Mouse (Mus musculus) heart, adult 2 months (tissue): ENCODE results near the gene Gm49369. TPM values are rescaled to one million over a fixed set of nuclear protein-coding genes. Genes with fewer than 3 reads are reported as not detected.
"Not testable (repeated sequence)": the region's sequence is repeated elsewhere in the genome, so short reads cannot be mapped to it uniquely, and the experiment has no call there.

ENCODE experiments used
- DNase-seq, 2 experiments: peaks; one replicate each; pipeline ENCODE4 v3.0.0; 2021
- H3K27ac ChIP-seq: fragments of 200-600 bp; 2 replicates; pipeline ENCODE4 v1.8.1; 2022
- H3K27me3 ChIP-seq: fragments of 200-500 bp; 2 replicates; pipeline ENCODE4 v1.6.1; 2012; ENCODE audit warnings: mild to moderate bottlenecking, low read length, inconsistent platforms, mixed read lengths; ENCODE audit not compliant: control insufficient read depth, insufficient read depth
- H3K36me3 ChIP-seq: fragments of 200-500 bp; 2 replicates; pipeline ENCODE4 v1.6.1; 2012; ENCODE audit warnings: low read length, inconsistent platforms; ENCODE audit not compliant: control insufficient read depth, insufficient read depth
- H3K4me1 ChIP-seq: fragments of 200-500 bp; 2 replicates; pipeline ENCODE4 v1.6.1; 2011; ENCODE audit warnings: low read length; ENCODE audit not compliant: control insufficient read depth, insufficient read depth
- H3K4me3 ChIP-seq: fragments of 200-600 bp; 2 replicates; pipeline ENCODE4 v1.8.1; 2022
- H3K79me2 ChIP-seq: fragments of 200-500 bp; replicated peaks from 2 replicates; pipeline ENCODE4 v1.6.1; 2012; ENCODE audit warnings: mild to moderate bottlenecking, inconsistent platforms, low read length, moderate library complexity, mixed read lengths; ENCODE audit not compliant: control insufficient read depth, insufficient read depth
- H3K9ac ChIP-seq: fragments of 200-500 bp; 2 replicates; pipeline ENCODE4 v1.6.1; 2012; ENCODE audit warnings: low read depth, mild to moderate bottlenecking, control low read depth, inconsistent platforms, low read length, mixed read lengths
- CTCF ChIP-seq: fragments of 200-600 bp; IDR thresholded peaks from 2 replicates; pipeline ENCODE4 v1.8.1; 2022; ENCODE audit warnings: antibody characterized with exemption, mild to moderate bottlenecking, moderate library complexity
- EP300 ChIP-seq: fragments of 200-500 bp; IDR thresholded peaks from 2 replicates; pipeline ENCODE4 v1.6.1; 2011; ENCODE audit warnings: low read depth, low read length, control low read depth; ENCODE audit not compliant: insufficient read depth
- POLR2A ChIP-seq: fragments of 200-500 bp; IDR thresholded peaks from 2 replicates; pipeline ENCODE4 v1.6.1; 2011; ENCODE audit warnings: mild to moderate bottlenecking, low read depth, low read length, control low read depth; ENCODE audit not compliant: insufficient read depth
- WGBS: fragments of 180-500 bp; shearing (Covaris S2); methylation state at CpG from one replicate; pipeline ENCODE4 v1.1.7; 2018; 5-methylcytosine and 5-hydroxymethylcytosine counted together
- intact Hi-C: fragments of 180-260 bp; cut with DNase I; formaldehyde crosslinking; loops from one replicate; pipeline ENCODE4 v1.15.1; 2025
- polyA plus RNA-seq: library from polyadenylated mRNA; depleted of rRNA; stranded (reverse); fragments of >200 nt; gene quantifications from 2 replicates; pipeline ENCODE4 v1.2.3, GENCODE M21; 2012
- total RNA-seq, 2 experiments: library from RNA; stranded (reverse); gene quantifications; 2 replicates each; pipeline ENCODE4 v1.2.3; 2021

Gene Gm49369
- total and polyA plus RNA-seq, 3 experiments, result 3.5 to 4.9 TPM; not detected in 1

DNA sequence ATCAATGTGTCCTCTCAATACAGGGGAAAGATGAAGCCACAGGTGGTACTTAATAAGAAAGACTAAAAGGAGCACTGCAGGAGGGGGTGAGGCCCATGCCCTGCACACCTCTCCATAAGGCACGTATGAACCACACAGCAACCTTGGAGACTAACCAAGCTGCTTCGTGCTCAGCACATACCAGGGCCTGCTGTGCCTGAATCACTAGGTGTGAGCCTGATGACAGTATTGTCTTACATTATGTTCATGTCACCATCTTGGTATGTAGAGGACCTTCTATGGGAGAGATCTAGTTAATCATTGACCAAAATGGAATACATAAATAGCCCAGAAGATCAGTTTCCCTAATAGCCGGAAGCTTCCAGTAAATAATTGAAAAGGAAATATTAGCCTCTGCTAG, 27.1 kb upstream of the Gm49369 start:
- H3K27ac ChIP-seq, result no peak overlapping the region
- no peak for TF ChIP-seq CTCF
- H3K9ac ChIP-seq, result no peak overlapping the region
- no peaks in the 10 kb centered on the region for H3K79me2 ChIP-seq
- H3K27me3 ChIP-seq, result no peaks in the 10 kb centered on the region
- no peak for DNase-seq
- intact Hi-C loops, result no loop called here
- H3K36me3 ChIP-seq, result no peaks in the 10 kb centered on the region
- no peak overlapping the region for H3K4me3 ChIP-seq
- H3K4me1 ChIP-seq, result no peaks in the 10 kb centered on the region; the same call in 1 of the 2 replicates
- 91% methylated on average over 3 of the region's 3 CpGs for WGBS

DNA sequence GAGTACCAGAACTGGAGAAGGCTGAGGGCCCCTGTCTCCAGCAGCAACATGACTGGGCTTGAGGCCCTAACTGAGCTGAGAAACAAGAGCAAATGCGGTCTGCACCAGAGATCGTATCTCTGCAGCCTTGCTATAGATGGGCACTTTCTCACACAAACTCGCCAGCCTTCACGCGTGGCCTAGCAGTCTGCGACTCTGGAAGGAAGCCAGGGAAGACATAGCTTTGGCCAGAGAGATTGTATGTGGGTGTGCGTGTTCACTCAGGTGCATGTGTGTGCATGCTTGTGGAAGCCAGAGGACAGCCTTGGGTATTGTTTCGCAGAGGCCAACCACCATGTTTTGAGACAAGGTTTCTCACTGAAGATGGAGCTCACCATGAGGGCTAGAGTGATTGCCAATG, 26.2 kb upstream of the Gm49369 start:
- Histone ChIP-seq H3K36me3 (no peaks in the 10 kb centered on the region), H3K79me2 (no peaks in the 10 kb centered on the region), H3K4me1 (no peaks in the 10 kb centered on the region; the same call in 1 of the 2 replicates), H3K9ac (no peak overlapping the region), H3K27ac (no peak overlapping the region), H3K27me3 (no peaks in the 10 kb centered on the region), H3K4me3 (no peak overlapping the region)
- intact Hi-C loops, result no loop called here
- WGBS, result 95% methylated on average over 8 of the region's 8 CpGs
- DNase-seq, result no peak
- TF ChIP-seq CTCF (no peak), POLR2A (no peak), EP300 (no peak)

DNA sequence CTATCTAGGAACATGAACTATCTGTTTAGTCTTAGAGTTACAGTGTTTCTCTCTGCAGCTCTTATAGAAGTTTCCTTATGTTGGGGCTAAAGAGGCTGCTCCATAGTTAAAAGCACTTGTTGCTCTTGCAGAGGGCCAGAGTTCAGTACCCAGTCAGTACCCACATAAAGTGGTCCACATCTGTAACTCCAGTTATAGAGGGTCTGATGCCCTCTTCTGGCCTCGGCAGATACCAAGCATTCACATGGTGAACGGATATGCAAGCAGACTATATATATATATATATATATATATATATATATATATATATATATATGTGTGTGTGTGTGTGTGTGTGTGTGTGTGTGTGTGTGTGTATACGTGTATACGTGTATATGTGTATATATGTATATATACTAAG, 25.5 kb upstream of the Gm49369 start:
- no peak overlapping the region for H3K4me3 ChIP-seq
- H3K27ac ChIP-seq, result no peak overlapping the region
- H3K36me3 ChIP-seq, result no peaks in the 10 kb centered on the region
- H3K79me2 ChIP-seq, result no peaks in the 10 kb centered on the region
- intact Hi-C loops, result no loop called here
- no peaks in the 10 kb centered on the region; the same call in 1 of the 2 replicates for H3K4me1 ChIP-seq
- H3K9ac ChIP-seq, result no peak overlapping the region
- TF ChIP-seq EP300 (no peak), CTCF (peak; percentile 23; the same call in 1 of the 2 replicates)
- 65% methylated on average over 4 of the region's 4 CpGs for WGBS
- no peak for DNase-seq
- H3K27me3 ChIP-seq, result no peaks in the 10 kb centered on the region

DNA sequence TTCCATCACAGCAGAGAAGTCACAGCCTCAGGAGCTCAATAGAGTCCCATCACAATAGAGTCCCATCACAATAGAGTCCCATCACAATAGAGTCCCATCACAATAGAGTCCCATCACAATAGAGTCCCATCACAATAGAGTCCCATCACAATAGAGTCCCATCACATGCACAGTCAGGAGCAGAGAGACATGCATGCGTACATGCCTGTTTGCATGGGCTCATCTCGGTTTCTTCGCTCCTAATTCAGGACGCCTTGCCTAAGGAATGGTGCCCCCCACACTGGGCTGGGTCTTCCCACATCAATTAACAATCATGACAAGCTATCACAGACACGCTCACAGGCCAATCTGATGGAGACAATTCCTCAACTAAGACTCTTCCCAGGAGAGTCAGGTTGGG, 22.7 kb upstream of the Gm49369 start:
- WGBS, result 91% methylated on average over 5 of the region's 5 CpGs
- intact Hi-C loops, DNase-seq, H3K9ac ChIP-seq, H3K79me2 ChIP-seq, H3K4me1 ChIP-seq, H3K36me3 ChIP-seq, H3K27me3 ChIP-seq, H3K4me3 ChIP-seq, H3K27ac ChIP-seq: not testable (repeated sequence)

DNA sequence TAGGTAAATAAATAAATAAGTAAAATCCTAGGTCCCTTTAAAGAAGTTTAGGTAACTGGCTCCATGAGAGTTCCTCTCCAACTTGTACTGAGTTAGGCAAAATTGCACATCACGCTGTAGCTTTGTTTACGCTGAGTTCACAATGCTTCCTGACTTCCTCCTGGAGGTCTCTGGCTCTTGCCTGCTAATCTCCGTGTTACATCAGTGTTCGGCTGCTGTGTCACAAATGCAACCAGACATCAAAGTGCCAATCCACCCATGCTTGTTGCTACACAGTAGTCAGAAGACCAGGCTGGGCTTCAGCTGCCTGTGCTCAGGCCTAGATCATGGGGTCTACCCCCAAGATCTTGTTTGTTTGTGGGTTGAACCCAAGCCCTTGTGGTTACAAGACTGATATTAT, 21.1 kb upstream of the Gm49369 start:
- TF ChIP-seq EP300, result no peak
- no peak for TF ChIP-seq POLR2A
- TF ChIP-seq CTCF, result no peak
- H3K4me3 ChIP-seq, result no peak overlapping the region
- peaks cover 1% of the 10 kb centered on the region for H3K4me1 ChIP-seq
- no peaks in the 10 kb centered on the region for H3K27me3 ChIP-seq
- H3K27ac ChIP-seq, result no peak overlapping the region
- H3K9ac ChIP-seq, result no peak overlapping the region
- DNase-seq, result no peak
- no peaks in the 10 kb centered on the region for H3K36me3 ChIP-seq
- intact Hi-C loops, result no loop called here
- 55% methylated on average over 4 of the region's 4 CpGs for WGBS
- H3K79me2 ChIP-seq, result no peaks in the 10 kb centered on the region

DNA sequence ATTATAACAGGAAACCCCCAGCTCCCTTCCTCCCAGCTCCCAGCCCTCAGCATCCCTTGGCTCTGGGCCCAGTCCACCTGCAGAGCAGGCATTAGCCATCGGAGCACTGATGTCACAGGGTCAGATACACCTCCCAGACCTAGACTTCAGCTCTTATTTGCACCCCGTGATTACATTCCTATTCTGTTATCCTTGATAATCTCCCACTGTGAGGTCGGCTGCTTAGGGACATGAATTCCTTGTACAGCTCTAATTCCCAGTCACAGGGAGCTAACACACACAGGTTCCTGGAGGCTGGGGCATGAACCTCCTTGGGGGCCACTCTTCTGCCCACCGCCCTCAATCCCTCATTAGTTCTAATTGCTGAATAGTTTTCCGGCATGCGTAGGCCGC, 18.3 kb upstream of the Gm49369 start:
- WGBS, result 54% methylated on average over 7 of the region's 7 CpGs
- Histone ChIP-seq H3K79me2 (no peaks in the 10 kb centered on the region), H3K27me3 (no peaks in the 10 kb centered on the region), H3K27ac (no peak overlapping the region), H3K4me3 (no peak overlapping the region), H3K36me3 (no peaks in the 10 kb centered on the region), H3K9ac (no peak overlapping the region), H3K4me1 (peaks cover 6% of the 10 kb centered on the region)
- intact Hi-C loops, result no loop called here
- no peak for TF ChIP-seq POLR2A
- no peak for TF ChIP-seq CTCF
- no peak for TF ChIP-seq EP300
- no peak for DNase-seq

DNA sequence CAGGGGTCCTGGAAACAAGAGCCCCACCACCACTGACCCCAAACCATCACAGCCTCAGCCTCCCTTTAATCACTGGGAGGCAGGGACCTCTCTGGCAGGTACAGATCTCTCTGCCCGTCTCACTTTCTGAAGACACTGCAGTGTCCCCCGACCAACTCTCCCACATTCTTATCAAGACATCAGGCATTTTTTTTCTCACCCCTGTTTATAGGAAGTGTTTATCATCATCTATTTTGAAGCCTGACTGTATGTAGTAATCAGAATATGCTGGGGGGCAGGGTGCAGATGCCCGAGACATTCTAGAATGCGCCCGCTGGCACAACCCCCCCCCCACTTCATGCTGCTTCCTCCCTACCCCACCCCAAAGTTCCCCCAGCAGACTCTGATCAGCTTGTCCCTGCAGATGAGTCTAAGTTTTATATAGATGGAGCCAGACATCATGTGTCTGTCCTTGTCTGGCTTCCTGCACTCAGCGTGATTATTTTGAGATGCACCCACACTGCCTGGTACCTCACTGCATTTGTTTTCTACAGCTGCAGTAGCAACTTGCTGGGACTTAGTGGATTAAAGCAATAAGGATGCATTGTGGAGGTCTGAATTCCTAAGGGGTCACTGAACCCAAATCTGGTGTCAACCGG, 17.8 kb upstream of the Gm49369 start:
- Histone ChIP-seq H3K79me2 (no peaks in the 10 kb centered on the region), H3K4me3 (no peak overlapping the region)
- no peak for TF ChIP-seq EP300
- TF ChIP-seq CTCF, result no peak
- no peak for TF ChIP-seq POLR2A

More for the DNA sequence above, 17.8 kb upstream of the Gm49369 start:
- H3K4me1 ChIP-seq, result peaks cover 8% of the 10 kb centered on the region
- 48% methylated on average over 7 of the region's 7 CpGs for WGBS
- H3K27me3 ChIP-seq, result no peaks in the 10 kb centered on the region
- no peak overlapping the region for H3K27ac ChIP-seq
- intact Hi-C loops, result no loop called here
- no peak for DNase-seq
- H3K36me3 ChIP-seq, result no peaks in the 10 kb centered on the region
- H3K9ac ChIP-seq, result no peak overlapping the region
